Mouse (Mus musculus) heart, embryonic 11.5 days (tissue): ENCODE measurements around the gene Rhoj. TPM values are rescaled to one million over a fixed set of nuclear protein-coding genes. Genes with fewer than 3 reads are reported as not detected.

Experiments used
- ATAC-seq: fragments of 200-750 bp; cut with Nextera tagmentation; replicated peaks from 2 replicates; pipeline ENCODE4 v1.8.0; 2017; ENCODE audit warnings: moderate library complexity; ENCODE audit not compliant: insufficient number of reproducible peaks, low FRiP score, low TSS enrichment
- H3K27ac ChIP-seq: fragments of 300-500 bp; sonication (generic); 2 replicates; pipeline ENCODE4 v1.5.1; 2014; ENCODE audit warnings: mild to moderate bottlenecking, low read depth, low read length
- H3K27me3 ChIP-seq: fragments of 300-500 bp; sonication (generic); 2 replicates; pipeline ENCODE4 v1.6.1; 2014; ENCODE audit warnings: mild to moderate bottlenecking, low read length, mixed read lengths; ENCODE audit not compliant: control insufficient read depth, insufficient read depth
- H3K36me3 ChIP-seq: fragments of 300-500 bp; sonication (generic); 2 replicates; pipeline ENCODE4 v1.6.1; 2014; ENCODE audit warnings: mild to moderate bottlenecking, low read length, moderate library complexity, mixed read lengths; ENCODE audit not compliant: control insufficient read depth, insufficient read depth
- H3K4me1 ChIP-seq: fragments of 300-500 bp; sonication (generic); 2 replicates; pipeline ENCODE4 v1.6.1; 2014; ENCODE audit warnings: low read length; ENCODE audit not compliant: control insufficient read depth, insufficient read depth
- H3K4me2 ChIP-seq: fragments of 300-500 bp; sonication (generic); 2 replicates; pipeline ENCODE4 v1.6.1; 2014; ENCODE audit warnings: mild to moderate bottlenecking, moderate library complexity
- H3K4me3 ChIP-seq: fragments of 300-500 bp; sonication (generic); 2 replicates; pipeline ENCODE4 v1.5.1; 2014; ENCODE audit warnings: low read depth, low read length
- H3K9ac ChIP-seq: fragments of 300-500 bp; sonication (generic); 2 replicates; pipeline ENCODE4 v1.6.1; 2014; ENCODE audit warnings: mild to moderate bottlenecking, low read depth, low read length, moderate library complexity
- H3K9me3 ChIP-seq: fragments of 300-500 bp; sonication (generic); replicated peaks from 2 replicates; pipeline ENCODE4 v1.6.1; 2016; ENCODE audit warnings: low read length; ENCODE audit not compliant: control insufficient read depth
- WGBS: fragments of 180-500 bp; shearing (Covaris S2); extraction: QIAGEN DNeasy Blood & Tissue Kit; methylation state at CpG from one replicate; pipeline ENCODE4 v1.1.7; 2014; ENCODE audit not compliant: insufficient replicate concordance; 5-methylcytosine and 5-hydroxymethylcytosine counted together
- polyA plus RNA-seq: library from polyadenylated mRNA; unstranded; fragments of >200 nt; fragmentation: Nextera tagmentation; extraction: Ambion mirVana; gene quantifications from 2 replicates; pipeline ENCODE4 v1.2.1, GENCODE M21; 2014

Gene Rhoj
- polyA plus RNA-seq, 1 experiment from 2014 or later: 33.3 TPM

DNA sequence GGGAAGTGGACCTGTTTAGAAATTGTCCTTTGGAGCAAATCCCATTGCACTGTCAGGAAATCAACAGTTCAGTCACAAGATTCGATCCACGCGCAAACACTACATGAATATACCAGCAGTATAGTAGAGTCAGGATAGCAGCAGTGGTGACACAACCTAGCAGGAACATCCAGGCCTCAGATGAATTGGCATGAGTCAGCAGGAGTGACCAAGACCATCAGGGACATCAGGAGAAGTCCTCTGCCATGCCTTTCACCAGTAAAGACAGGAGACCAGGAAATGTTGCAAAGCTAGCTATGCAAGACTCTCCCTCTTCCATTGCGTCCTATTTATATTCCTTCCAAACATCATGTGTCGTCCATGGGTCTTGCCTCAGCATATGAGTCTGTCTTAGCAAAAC lies 16.6 kb upstream of the Rhoj start:
- Histone ChIP-seq H3K9ac (no peak overlapping the region), H3K27ac (no peak overlapping the region), H3K4me2 (no peak overlapping the region), H3K4me3 (no peak overlapping the region), H3K27me3 (peaks cover 40% of the 10 kb centered on the region), H3K4me1 (no peaks in the 10 kb centered on the region), H3K9me3 (no peaks in the 10 kb centered on the region), H3K36me3 (no peaks in the 10 kb centered on the region)
- 85% methylated on average over 5 of the region's 5 CpGs for WGBS
- no peak for ATAC-seq

DNA sequence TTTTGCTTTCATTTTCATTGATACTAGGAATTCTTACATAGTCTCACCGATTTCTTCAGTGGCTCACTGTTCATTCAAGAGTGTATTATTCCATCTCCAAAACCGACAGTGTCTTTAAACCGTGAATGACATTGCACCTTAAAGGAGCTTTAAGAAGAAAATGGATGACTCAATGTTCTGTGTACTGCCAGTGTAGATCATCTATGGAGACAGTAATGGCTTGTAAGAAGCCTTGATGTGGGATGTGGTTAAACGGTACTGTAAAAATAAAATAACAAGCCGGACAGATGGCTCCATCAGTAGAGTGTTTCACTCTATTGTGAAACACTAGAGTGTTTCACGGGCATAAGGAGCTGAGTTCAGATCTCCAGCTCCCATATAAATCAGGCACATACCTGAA lies 15.2 kb upstream of the Rhoj start:
- Histone ChIP-seq H3K4me3 (no peak overlapping the region), H3K27me3 (peaks cover 43% of the 10 kb centered on the region), H3K36me3 (no peaks in the 10 kb centered on the region), H3K27ac (no peak overlapping the region), H3K9me3 (no peaks in the 10 kb centered on the region), H3K4me1 (no peaks in the 10 kb centered on the region), H3K4me2 (no peak overlapping the region), H3K9ac (no peak overlapping the region)
- WGBS: 83% methylated on average over 6 of the region's 6 CpGs
- no peak for ATAC-seq

DNA sequence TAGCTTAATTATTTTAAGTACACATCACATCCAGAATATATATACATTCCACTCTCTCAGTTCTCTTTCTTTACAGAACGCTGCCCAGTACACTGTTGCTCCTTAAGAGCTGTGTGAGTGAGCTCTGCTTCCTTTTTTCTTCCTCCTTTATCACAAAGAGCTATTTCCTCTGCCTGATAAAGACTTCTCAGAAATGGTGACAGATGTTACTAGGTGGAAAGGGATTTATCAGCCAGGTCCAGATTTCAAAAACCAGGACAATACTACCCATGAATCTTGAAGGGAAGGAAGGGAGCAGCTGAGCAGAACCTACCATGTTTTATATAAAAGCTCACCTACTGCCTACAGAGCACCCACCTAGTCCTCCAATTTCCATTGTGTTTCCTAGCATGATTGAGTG lies 8.3 kb upstream of the Rhoj start:
- Histone ChIP-seq H3K9ac (no peak overlapping the region), H3K36me3 (no peaks in the 10 kb centered on the region), H3K4me1 (no peaks in the 10 kb centered on the region), H3K27me3 (peaks cover 59% of the 10 kb centered on the region), H3K9me3 (no peaks in the 10 kb centered on the region), H3K27ac (no peak overlapping the region), H3K4me2 (no peak overlapping the region), H3K4me3 (no peak overlapping the region)
- 41% methylated on average over 1 of the region's 1 CpGs for WGBS
- ATAC-seq: no peak

DNA sequence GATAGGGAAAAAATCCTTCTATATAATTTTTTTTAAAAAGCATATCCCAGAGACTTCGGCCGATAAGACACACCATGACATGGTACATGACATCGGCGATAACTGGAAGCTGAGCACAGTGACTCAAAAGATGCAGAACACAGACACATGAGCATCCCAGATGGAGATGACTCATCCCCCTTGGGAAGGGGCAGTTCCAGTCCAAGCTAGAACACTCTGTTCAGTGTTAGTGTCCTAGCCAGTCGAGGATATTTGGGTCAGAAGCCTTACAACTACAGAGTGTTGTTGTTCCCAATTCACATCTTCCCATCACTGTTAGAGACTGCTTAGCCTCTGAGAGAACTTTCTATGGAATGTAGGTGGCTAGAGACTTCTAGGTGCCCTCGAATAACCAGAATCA lies 4.0 kb upstream of the Rhoj start:
- no peak overlapping the region for H3K9ac ChIP-seq
- peaks cover 2% of the 10 kb centered on the region; the same call in 1 of the 2 replicates for H3K4me1 ChIP-seq
- no peaks in the 10 kb centered on the region for H3K36me3 ChIP-seq
- no peaks in the 10 kb centered on the region for H3K9me3 ChIP-seq
- H3K4me3 ChIP-seq: no peak overlapping the region
- H3K27me3 ChIP-seq: peaks cover 47% of the 10 kb centered on the region
- H3K4me2 ChIP-seq: no peak overlapping the region
- ATAC-seq: no peak
- 78% methylated on average over 6 of the region's 6 CpGs for WGBS
- no peak overlapping the region for H3K27ac ChIP-seq

DNA sequence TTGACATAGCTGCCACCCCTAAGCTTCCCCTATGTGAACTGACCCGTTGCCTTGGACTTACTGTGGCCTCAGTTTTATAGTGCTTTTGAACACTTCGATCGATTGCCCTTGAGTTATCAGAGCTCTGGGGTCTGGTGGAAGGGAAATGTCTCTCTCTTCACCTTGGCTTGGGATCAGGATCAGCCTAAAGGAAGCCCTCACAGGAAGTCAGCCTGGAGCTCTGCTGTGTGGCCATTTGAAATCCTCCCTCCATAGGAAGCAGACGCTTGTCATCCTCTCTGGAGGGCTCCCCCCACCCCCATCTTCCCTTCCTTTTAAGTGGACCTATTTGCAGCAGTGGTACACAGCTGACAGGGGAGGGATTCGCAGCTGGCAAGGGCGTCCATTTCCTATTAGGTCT lies 1.6 kb downstream of the Rhoj start:
- Histone ChIP-seq H3K4me3 (peak overlapping the region; percentile 25), H3K9ac (peak overlapping the region; percentile 17; the same call in 1 of the 2 replicates), H3K9me3 (no peaks in the 10 kb centered on the region), H3K27ac (0 out of 2 replicates have a peak overlapping the region, but pooled peaks have one; percentile 29), H3K4me2 (peak overlapping the region; percentile 49), H3K4me1 (peaks cover 2% of the 10 kb centered on the region; the same call in 1 of the 2 replicates), H3K27me3 (peaks cover 19% of the 10 kb centered on the region), H3K36me3 (no peaks in the 10 kb centered on the region)
- peak; percentile 53; the same call in 1 of the 2 replicates for ATAC-seq
- 36% methylated on average over 6 of the region's 6 CpGs for WGBS

DNA sequence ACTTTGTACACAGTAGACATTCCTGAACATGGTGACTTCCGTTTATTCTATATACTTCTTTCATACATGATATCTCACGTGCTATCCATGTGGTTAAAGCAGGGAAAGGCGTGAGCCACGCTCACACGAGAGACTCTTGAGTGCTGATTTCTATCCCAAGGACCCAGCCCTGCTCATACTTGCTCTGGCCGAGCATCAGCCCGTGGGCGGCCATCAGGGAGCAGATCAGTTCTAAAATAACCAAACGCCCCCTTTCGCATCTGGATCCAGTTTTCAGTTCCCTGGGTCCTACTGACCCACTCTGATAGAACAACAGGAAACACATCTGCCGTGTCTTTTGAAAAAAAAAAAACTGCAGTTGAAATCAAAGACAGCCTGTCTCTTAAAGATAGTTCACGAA lies 2.6 kb downstream of the Rhoj start:
- peak overlapping the region; percentile 49 for H3K4me2 ChIP-seq
- H3K27me3 ChIP-seq: peaks cover 19% of the 10 kb centered on the region
- 67% methylated on average over 12 of the region's 12 CpGs for WGBS
- H3K4me3 ChIP-seq: no peak overlapping the region; the same call in 1 of the 2 replicates
- H3K9ac ChIP-seq: no peak overlapping the region
- no peak overlapping the region for H3K27ac ChIP-seq
- no peak for ATAC-seq
- no peaks in the 10 kb centered on the region for H3K36me3 ChIP-seq
- H3K4me1 ChIP-seq: peaks cover 2% of the 10 kb centered on the region; the same call in 1 of the 2 replicates
- no peaks in the 10 kb centered on the region for H3K9me3 ChIP-seq

DNA sequence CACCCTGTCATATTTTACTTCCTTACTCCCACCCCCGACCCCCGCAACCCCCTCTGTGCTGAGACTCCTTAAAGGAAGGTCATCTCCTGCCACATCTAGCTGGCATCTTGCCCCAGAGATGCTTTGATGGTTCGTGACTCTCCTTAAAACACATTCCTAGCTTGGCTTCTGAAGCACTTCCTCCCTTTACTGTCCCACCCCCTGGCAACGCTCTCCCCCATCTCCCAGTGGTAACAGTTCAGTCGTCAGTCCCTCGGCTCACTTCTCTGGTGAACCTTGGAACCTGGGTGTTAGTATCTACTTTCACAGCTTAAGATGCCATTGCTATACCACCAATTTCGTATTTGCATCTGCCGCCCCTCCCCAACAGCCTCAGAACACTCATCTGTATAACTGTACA lies 3.8 kb downstream of the Rhoj start:
- WGBS: 77% methylated on average over 8 of the region's 8 CpGs
- no peaks in the 10 kb centered on the region for H3K9me3 ChIP-seq
- H3K9ac ChIP-seq: no peak overlapping the region
- H3K4me3 ChIP-seq: no peak overlapping the region
- H3K27me3 ChIP-seq: peaks cover 10% of the 10 kb centered on the region
- peaks cover 2% of the 10 kb centered on the region; the same call in 1 of the 2 replicates for H3K4me1 ChIP-seq
- no peak overlapping the region for H3K4me2 ChIP-seq
- H3K27ac ChIP-seq: no peak overlapping the region
- no peak for ATAC-seq
- H3K36me3 ChIP-seq: no peaks in the 10 kb centered on the region

DNA sequence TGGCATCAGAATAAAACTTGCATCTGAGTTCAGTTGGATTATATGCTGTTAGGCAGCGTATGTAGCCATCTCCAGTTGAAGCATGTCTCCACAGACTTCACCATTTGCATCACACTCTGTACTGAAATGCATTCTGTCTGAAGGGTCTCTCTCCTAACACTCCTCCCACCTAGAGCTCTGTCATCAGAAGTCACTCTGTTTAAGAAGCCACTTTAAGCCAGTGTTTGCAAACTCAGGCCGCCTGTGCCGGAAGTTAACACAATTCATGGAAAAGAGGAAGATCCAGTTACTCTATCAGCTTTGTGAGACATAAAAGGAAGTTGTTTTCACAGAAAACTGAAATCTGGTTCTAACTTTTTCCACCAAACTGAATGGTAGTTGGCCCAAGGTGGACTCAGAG lies 5.9 kb downstream of the Rhoj start:
- H3K27me3 ChIP-seq: peaks cover 10% of the 10 kb centered on the region
- no peaks in the 10 kb centered on the region for H3K4me1 ChIP-seq
- no peaks in the 10 kb centered on the region for H3K36me3 ChIP-seq
- no peak overlapping the region; the same call in 1 of the 2 replicates for H3K4me2 ChIP-seq
- H3K4me3 ChIP-seq: no peak overlapping the region
- no peak for ATAC-seq
- H3K9ac ChIP-seq: no peak overlapping the region
- no peak overlapping the region for H3K27ac ChIP-seq
- WGBS: 59% methylated on average over 3 of the region's 3 CpGs
- H3K9me3 ChIP-seq: no peaks in the 10 kb centered on the region

- H3K4me3 ChIP-seq: no peak overlapping the region
- WGBS: 83% methylated on average over 3 of the region's 3 CpGs
- H3K9me3 ChIP-seq: no peaks in the 10 kb centered on the region
- peaks cover 2% of the 10 kb centered on the region; the same call in 1 of the 2 replicates for H3K4me1 ChIP-seq
- peaks cover 5% of the 10 kb centered on the region for H3K27me3 ChIP-seq
- no peak overlapping the region for H3K9ac ChIP-seq
- no peaks in the 10 kb centered on the region for H3K36me3 ChIP-seq
- ATAC-seq: no peak
- no peak overlapping the region for H3K27ac ChIP-seq
- H3K4me2 ChIP-seq: no peak overlapping the region
Observed at GRCm38 (mm10) chr12:75315851-75316250, 7.7 kb downstream of the Rhoj start.
